Mouse (Mus musculus) megakaryocyte, embryonic 14.5 days (primary cell): ENCODE results near the gene Wrap53.

Experiments
- FLI1 ChIP-seq: IDR thresholded peaks from 2 replicates; pipeline ENCODE4 v1.6.1; 2012; ENCODE audit warnings: low read length, inconsistent platforms, mixed read lengths
- GATA1 ChIP-seq: IDR thresholded peaks from 3 replicates; pipeline ENCODE4 v1.6.1; 2012; ENCODE audit warnings: mixed read lengths, low read length, inconsistent platforms, borderline replicate concordance

DNA sequence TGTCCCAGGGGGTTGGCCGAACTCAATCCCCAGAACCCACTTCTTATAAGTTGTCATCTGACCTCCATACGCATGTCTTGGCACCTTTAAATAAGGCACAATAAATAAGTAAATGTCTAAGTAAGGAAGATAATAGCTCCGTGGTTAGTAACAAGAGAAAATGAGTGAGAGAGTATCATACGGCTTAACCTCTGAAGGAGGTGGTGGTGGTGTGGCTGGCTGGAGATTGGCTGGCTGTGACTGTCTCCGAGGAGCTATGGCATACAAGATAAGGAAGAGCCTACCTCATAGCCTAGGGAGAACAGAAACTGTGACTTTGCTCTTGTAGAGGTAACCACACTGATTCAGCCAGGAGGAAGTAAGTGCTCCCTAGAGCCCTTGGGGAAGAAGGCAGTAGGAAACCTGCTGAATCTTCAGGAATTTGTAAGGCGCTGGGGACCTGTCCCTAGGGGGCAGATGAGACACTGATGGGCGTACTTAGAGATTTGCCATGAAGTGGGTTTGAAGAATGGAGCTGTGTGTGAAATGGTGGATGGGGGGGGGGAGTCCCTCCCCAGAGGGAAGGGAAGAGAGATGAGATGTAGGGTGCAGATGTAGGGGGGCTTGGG, 5.8 kb upstream of the Wrap53 start:
- TF ChIP-seq GATA1, result peak; percentile 77; the same call in 2 of the 3 replicates
- TF ChIP-seq FLI1, result no peak
